In the genomic region with DNA sequence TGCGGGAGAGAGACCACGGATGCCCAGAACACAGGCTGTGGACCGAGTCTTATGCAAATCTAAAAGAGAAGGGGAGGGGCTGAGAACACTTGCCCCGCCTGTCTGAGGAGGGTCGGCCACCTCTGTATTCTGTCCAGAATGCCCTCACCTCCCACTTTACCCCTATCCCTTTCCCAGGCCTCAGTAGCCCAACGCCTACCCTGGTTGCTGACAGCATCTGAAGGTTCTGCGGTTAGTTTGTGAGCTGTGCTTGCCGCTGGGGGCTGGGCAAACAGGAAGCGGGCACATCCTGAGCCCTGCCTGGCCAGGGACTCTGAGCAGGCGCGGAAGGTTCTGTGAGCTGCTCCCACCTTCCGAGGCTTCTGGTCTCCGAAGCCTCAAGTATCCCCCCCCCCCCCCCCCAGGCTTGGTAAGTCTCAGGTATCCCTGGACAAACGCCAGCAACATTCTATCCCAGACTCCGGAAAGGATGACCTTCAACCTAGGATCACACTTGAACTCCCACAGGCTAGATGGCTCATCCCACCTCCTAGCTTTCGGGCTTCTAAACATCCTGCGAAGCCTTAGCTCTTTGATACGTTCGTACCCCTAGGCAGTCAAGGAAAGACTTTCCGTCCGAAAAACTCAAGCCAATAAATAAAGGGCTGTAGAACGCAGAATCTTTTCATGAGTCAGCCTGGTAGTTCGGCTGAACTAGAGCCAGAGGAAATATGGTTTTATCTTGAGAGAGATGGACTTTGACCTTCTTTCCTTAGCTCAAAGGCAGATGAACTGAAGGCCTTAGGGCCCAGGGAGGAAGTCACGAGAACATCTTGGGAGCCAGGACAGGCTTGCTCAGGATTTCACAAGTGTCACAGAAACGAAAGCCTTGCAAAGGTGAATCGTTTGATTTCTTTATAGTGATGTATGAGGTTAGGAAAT, we compare ENCODE assay signal across 8 mouse cellular contexts. TPM values are rescaled to one million over a fixed set of nuclear protein-coding genes. Genes with fewer than 3 reads are reported as not detected.
DNase-seq lines count a peak whose midpoint lies in the region; ATAC-seq and TF ChIP-seq lines count a peak whose summit lies in the region.

No protein-coding gene starts in this region.

- peak; percentile 77 to 78 for ATAC-seq in hematopoietic stem cell, adult 5-6 weeks (replicated peaks in 1 of 2; ENCODE audit: insufficient read depth in 1 of 2, low FRiP score in 2 of 2, low TSS enrichment in 1 of 2, low read depth in 1 of 2, poor library complexity in 2 of 2, severe bottlenecking in 2 of 2)
- ATAC-seq in limb, embryonic 15.5 days (ENCODE audit: insufficient number of reproducible peaks, low FRiP score, low TSS enrichment, low read depth), result no peak
- peak; percentile 49 for ATAC-seq in monocyte, adult 5-6 weeks (replicated peaks; ENCODE audit: insufficient number of reproducible peaks, low FRiP score, low TSS enrichment, poor library complexity, severe bottlenecking)
- ATAC-seq in cerebellum, adult (ENCODE audit: insufficient number of reproducible peaks, low FRiP score, low TSS enrichment), result no peak

- no peak for TF ChIP-seq CTCF in ES-Bruce4 (IDR thresholded peaks at IDR 0.05; ENCODE audit: low read depth, low read length)

- no peak for TF ChIP-seq POLR2A in ES-Bruce4 (IDR thresholded peaks at IDR 0.05; ENCODE audit: insufficient read depth, low read length)

- WGBS in limb, embryonic 15.5 days, result 55% methylated on average over 26 of the region's 26 CpGs

- H3K9ac ChIP-seq in ES-Bruce4 (ENCODE audit: low read depth, poor library complexity, severe bottlenecking), result no peak overlapping the region
- no peak overlapping the region for H3K9ac ChIP-seq in limb, embryonic 15.5 days

- H3K36me3 ChIP-seq in ES-Bruce4 (ENCODE audit: control insufficient read depth, insufficient read depth, low read length, poor library complexity, severe bottlenecking), result no peaks in the 10 kb centered on the region
- H3K36me3 ChIP-seq in limb, embryonic 15.5 days, result no peaks in the 10 kb centered on the region

- peak; percentile 66 for DNase-seq in 3134 (ENCODE audit: extremely low read depth, insufficient read length, low spot score)
- DNase-seq in layer of hippocampus, adult 9-11 months, result no peak
- DNase-seq in ovary, postnatal 14 days (ENCODE audit: low spot score), result no peak

- H3K4me1 ChIP-seq in ES-Bruce4 (ENCODE audit: control insufficient read depth, insufficient read depth, low read length), result peaks cover 4% of the 10 kb centered on the region
- peaks cover 5% of the 10 kb centered on the region; the same call in 1 of the 2 replicates for H3K4me1 ChIP-seq in limb, embryonic 15.5 days

- H3K4me3 ChIP-seq in ES-Bruce4 (ENCODE audit: low read depth, low read length), result 0 out of 2 replicates have a peak overlapping the region, but pooled peaks have one; percentile 19
- H3K4me3 ChIP-seq in limb, embryonic 15.5 days, result peak overlapping the region; percentile 23

- no peak overlapping the region for H3K27ac ChIP-seq in ES-Bruce4 (ENCODE audit: insufficient read depth, low read length)
- H3K27ac ChIP-seq in limb, embryonic 15.5 days, result no peak overlapping the region

- no peaks in the 10 kb centered on the region for H3K9me3 ChIP-seq in ES-Bruce4 (replicated peaks; ENCODE audit: control insufficient read depth, insufficient read depth, low read length, poor library complexity, severe bottlenecking)
- H3K9me3 ChIP-seq in limb, embryonic 15.5 days, result no peaks in the 10 kb centered on the region

- H3K27me3 ChIP-seq in ES-Bruce4 (ENCODE audit: control insufficient read depth, insufficient read depth, low read length, poor library complexity, severe bottlenecking), result no peaks in the 10 kb centered on the region
- H3K27me3 ChIP-seq in limb, embryonic 15.5 days, result no peaks in the 10 kb centered on the region

- no peak for TF ChIP-seq EP300 in ES-Bruce4 (IDR thresholded peaks at IDR 0.05; ENCODE audit: insufficient read depth, low read depth, low read length)

- H3K4me2 ChIP-seq in limb, embryonic 15.5 days, result peak overlapping the region; percentile 19; the same call in 1 of the 2 replicates

RNA-seq across cellular contexts. Expression of a gene that starts 2.6 kb away (rescaled TPM):
- not detected in 2 replicates for polyA plus RNA-seq in ES-Bruce4 (2011; ENCODE audit: insufficient read depth, insufficient read length, low read depth, missing spikeins)
- total RNA-seq in hematopoietic stem cell, adult 5-6 weeks (2017), result 126 and 139 TPM in 2 replicates
- 4.0 and 4.1 TPM in 2 replicates for polyA plus RNA-seq in limb, embryonic 15.5 days (2015; fragmentation: Nextera tagmentation; extraction: Ambion mirVana)
- total RNA-seq in monocyte, adult 5-6 weeks (2017), result 193 to 270 TPM (median 209 TPM) in 3 replicates

RNA-seq across cellular contexts. Expression of a gene that starts 35.1 kb away (rescaled TPM):
- 0.21 TPM in 1 of 2 replicates, not detected in the other for polyA plus RNA-seq in ES-Bruce4 (2011; ENCODE audit: insufficient read depth, insufficient read length, low read depth, missing spikeins)
- total RNA-seq in hematopoietic stem cell, adult 5-6 weeks (2017), result 0.25 TPM in 1 of 2 replicates, not detected in the other
- 5.7 and 5.8 TPM in 2 replicates for polyA plus RNA-seq in limb, embryonic 15.5 days (2015; fragmentation: Nextera tagmentation; extraction: Ambion mirVana)
- not detected in 3 replicates for total RNA-seq in monocyte, adult 5-6 weeks (2017)

Comparison
In these comparisons a context has a peak if more than half of its experiments do, and no peak if none do; other contexts are left out.
1. ATAC-seq: peak in hematopoietic stem cell, adult 5-6 weeks (2 of 2) and monocyte, adult 5-6 weeks (single experiment); none in limb, embryonic 15.5 days (single experiment) and cerebellum, adult (single experiment).